In genomic region chr3:131270381-131270780, GRCm38 (mm10) we compare ENCODE assay signal across 8 mouse cellular contexts. TPM values are rescaled to one million over a fixed set of nuclear protein-coding genes. Genes with fewer than 3 reads are reported as not detected.
DNase-seq lines count a peak whose midpoint lies in the region; ATAC-seq and TF ChIP-seq lines count a peak whose summit lies in the region.

No protein-coding gene starts in this region.

- H3K4me2 ChIP-seq in hindbrain, embryonic 11.5 days (replicated peaks; ENCODE audit: low read depth, low read length) = no peak overlapping the region
- peak overlapping the region; percentile 83 for H3K4me2 ChIP-seq in forebrain, embryonic 13.5 days
- H3K4me2 ChIP-seq in midbrain, embryonic 13.5 days (replicated peaks) = peak overlapping the region; percentile 89

- no peaks in the 10 kb centered on the region for H3K36me3 ChIP-seq in hindbrain, embryonic 10.5 days
- H3K36me3 ChIP-seq in hindbrain, embryonic 11.5 days (ENCODE audit: control insufficient read depth, insufficient read depth, low read length) = no peaks in the 10 kb centered on the region
- no peaks in the 10 kb centered on the region for H3K36me3 ChIP-seq in forebrain, embryonic 13.5 days (ENCODE audit: poor library complexity, severe bottlenecking)
- H3K36me3 ChIP-seq in midbrain, embryonic 13.5 days = no peaks in the 10 kb centered on the region

- TF ChIP-seq POLR2A in brain, embryonic 14.5 days (IDR thresholded peaks at IDR 0.05; ENCODE audit: borderline replicate concordance, extremely low read depth, insufficient read depth, insufficient read length, poor library complexity, severe bottlenecking) = no peak

- H3K9me3 ChIP-seq in hindbrain, embryonic 10.5 days = no peaks in the 10 kb centered on the region
- no peaks in the 10 kb centered on the region for H3K9me3 ChIP-seq in hindbrain, embryonic 11.5 days (ENCODE audit: control insufficient read depth, low read length)
- no peaks in the 10 kb centered on the region for H3K9me3 ChIP-seq in forebrain, embryonic 13.5 days (replicated peaks)
- no peaks in the 10 kb centered on the region for H3K9me3 ChIP-seq in midbrain, embryonic 13.5 days

- 52% methylated on average over 6 of the region's 6 CpGs for WGBS in hindbrain, embryonic 10.5 days
- 48% methylated on average over 6 of the region's 6 CpGs for WGBS in hindbrain, embryonic 11.5 days
- WGBS in forebrain, embryonic 13.5 days = 13% methylated on average over 6 of the region's 6 CpGs
- 8% methylated on average over 6 of the region's 6 CpGs for WGBS in midbrain, embryonic 13.5 days

- peaks cover 28% of the 10 kb centered on the region for H3K4me1 ChIP-seq in hindbrain, embryonic 10.5 days (replicated peaks)
- 0 out of 2 replicates have a peak, but pooled peaks cover 2% of the 10 kb centered on the region for H3K4me1 ChIP-seq in hindbrain, embryonic 11.5 days (replicated peaks; ENCODE audit: control insufficient read depth, insufficient read depth, low read length)
- peaks cover 19% of the 10 kb centered on the region for H3K4me1 ChIP-seq in forebrain, embryonic 13.5 days
- H3K4me1 ChIP-seq in midbrain, embryonic 13.5 days (replicated peaks) = peaks cover 27% of the 10 kb centered on the region

- no peak for ATAC-seq in hindbrain, embryonic 11.5 days (ENCODE audit: low FRiP score)
- ATAC-seq in forebrain, embryonic 13.5 days = no peak
- no peak for ATAC-seq in midbrain, embryonic 13.5 days

- no peak for DNase-seq in hindbrain, embryonic 10.5 days (ENCODE audit: low spot score)
- no peak for DNase-seq in hindbrain, embryonic 11.5 days (ENCODE audit: low spot score)
- DNase-seq in brain, embryonic 14.5 days (ENCODE audit: low read depth) = peak; percentile 23
- DNase-seq in right cerebral cortex, postnatal 10 days (ENCODE audit: low spot score in 2 of 2) = no peak
- no peak for DNase-seq in left cerebral cortex, adult 18-20 months (ENCODE audit: low spot score in 2 of 2)
- DNase-seq in urinary bladder, postnatal 14 days (ENCODE audit: low spot score) = no peak

- no peak overlapping the region for H3K27ac ChIP-seq in hindbrain, embryonic 10.5 days
- H3K27ac ChIP-seq in hindbrain, embryonic 11.5 days (ENCODE audit: low read depth, low read length) = no peak overlapping the region
- H3K27ac ChIP-seq in forebrain, embryonic 13.5 days = no peak overlapping the region
- no peak overlapping the region for H3K27ac ChIP-seq in midbrain, embryonic 13.5 days

- H3K4me3 ChIP-seq in hindbrain, embryonic 10.5 days = peak overlapping the region; percentile 82; the same call in 1 of the 2 replicates
- H3K4me3 ChIP-seq in hindbrain, embryonic 11.5 days (ENCODE audit: low read depth, low read length) = no peak overlapping the region
- H3K4me3 ChIP-seq in forebrain, embryonic 13.5 days = no peak overlapping the region
- H3K4me3 ChIP-seq in midbrain, embryonic 13.5 days (replicated peaks) = no peak overlapping the region

- peaks cover 6% of the 10 kb centered on the region; the same call in 1 of the 2 replicates for H3K27me3 ChIP-seq in hindbrain, embryonic 10.5 days (ENCODE audit: insufficient read depth, poor library complexity, severe bottlenecking)
- no peaks in the 10 kb centered on the region for H3K27me3 ChIP-seq in hindbrain, embryonic 11.5 days (ENCODE audit: control insufficient read depth, insufficient read depth, low read length)
- H3K27me3 ChIP-seq in forebrain, embryonic 13.5 days = no peaks in the 10 kb centered on the region
- no peaks in the 10 kb centered on the region for H3K27me3 ChIP-seq in midbrain, embryonic 13.5 days

- no peak for TF ChIP-seq CTCF in brain, embryonic 14.5 days (IDR thresholded peaks at IDR 0.05; ENCODE audit: borderline replicate concordance, extremely low read depth, insufficient read depth, insufficient read length)

- H3K9ac ChIP-seq in hindbrain, embryonic 11.5 days (ENCODE audit: low read depth, low read length) = no peak overlapping the region
- H3K9ac ChIP-seq in forebrain, embryonic 13.5 days = peak overlapping the region; percentile 8; the same call in 1 of the 2 replicates
- H3K9ac ChIP-seq in midbrain, embryonic 13.5 days (replicated peaks) = no peak overlapping the region

RNA-seq across cellular contexts. Expression of gene Hadh, which starts 1.5 kb away (rescaled TPM):
- polyA plus RNA-seq in hindbrain, embryonic 10.5 days (2016; fragmentation: Nextera tagmentation; extraction: Ambion mirVana) = 73.1 and 81.1 TPM in 2 replicates
- 60.4 and 63.6 TPM in 2 replicates for polyA plus RNA-seq in hindbrain, embryonic 11.5 days (2014; fragmentation: Nextera tagmentation; extraction: Ambion mirVana)
- 29.4 and 32.0 TPM in 2 replicates for polyA plus RNA-seq in brain, embryonic 14.5 days (2012; rRNA removed)
- polyA plus RNA-seq in forebrain, embryonic 13.5 days (2015; fragmentation: Nextera tagmentation; extraction: Ambion mirVana) = 37.2 and 40.9 TPM in 2 replicates
- 30.1 and 31.6 TPM in 2 replicates for polyA plus RNA-seq in midbrain, embryonic 13.5 days (2015; fragmentation: Nextera tagmentation; extraction: Ambion mirVana)
- 10 to 100 TPM; 18.7 to 20.3 TPM for total RNA-seq in left cerebral cortex, adult 18-20 months (2021)

RNA-seq across cellular contexts. Expression of gene Cyp2u1, which starts 32.6 kb away (rescaled TPM):
- 0.91 and 1.5 TPM in 2 replicates for polyA plus RNA-seq in hindbrain, embryonic 10.5 days (2016; fragmentation: Nextera tagmentation; extraction: Ambion mirVana)
- 1.6 and 3.0 TPM in 2 replicates for polyA plus RNA-seq in hindbrain, embryonic 11.5 days (2014; fragmentation: Nextera tagmentation; extraction: Ambion mirVana)
- polyA plus RNA-seq in brain, embryonic 14.5 days (2012; rRNA removed) = 3.5 and 3.7 TPM in 2 replicates
- 3.4 and 4.7 TPM in 2 replicates for polyA plus RNA-seq in forebrain, embryonic 13.5 days (2015; fragmentation: Nextera tagmentation; extraction: Ambion mirVana)
- 3.8 and 4.8 TPM in 2 replicates for polyA plus RNA-seq in midbrain, embryonic 13.5 days (2015; fragmentation: Nextera tagmentation; extraction: Ambion mirVana)
- 10 to 100 TPM; 15.9 to 17.0 TPM for total RNA-seq in left cerebral cortex, adult 18-20 months (2021)
